Mouse (Mus musculus): ENCODE data around the gene Nptx1. TPM values are rescaled to one million over a fixed set of nuclear protein-coding genes. Genes with fewer than 3 reads are reported as not detected.

Gene Nptx1
- not detected in 2 replicates for total RNA-seq (2017)

- no peak for ATAC-seq (replicated peaks; ENCODE audit: low read depth, poor library complexity, severe bottlenecking)
These were observed at the start of gene Nptx1 for GRCm38 (mm10) chr11:119547183-119547921. Gene Nptx1, minus strand, starts transcription at chr11:119547753.

GRCm38 (mm10) chr11:119593966-119594365 is 46.4 kb upstream of the Nptx1 start:
- ATAC-seq (replicated peaks; ENCODE audit: low read depth, poor library complexity, severe bottlenecking), result no peak

GRCm38 (mm10) chr11:119589242-119589641 is 41.7 kb upstream of the Nptx1 start:
- ATAC-seq (replicated peaks; ENCODE audit: low read depth, poor library complexity, severe bottlenecking), result peak; percentile 89

- no peak for ATAC-seq (replicated peaks; ENCODE audit: low read depth, poor library complexity, severe bottlenecking)
These were observed 39.6 kb upstream of the Nptx1 start for GRCm38 (mm10) chr11:119587112-119587511.

GRCm38 (mm10) chr11:119586511-119586910 is 39.0 kb upstream of the Nptx1 start:
- ATAC-seq (replicated peaks; ENCODE audit: low read depth, poor library complexity, severe bottlenecking), result no peak

GRCm38 (mm10) chr11:119577721-119578120 is 30.2 kb upstream of the Nptx1 start:
- ATAC-seq (replicated peaks; ENCODE audit: low read depth, poor library complexity, severe bottlenecking), result no peak

- no peak for ATAC-seq (replicated peaks; ENCODE audit: low read depth, poor library complexity, severe bottlenecking)
These were observed 29.3 kb upstream of the Nptx1 start for GRCm38 (mm10) chr11:119576855-119577254.

GRCm38 (mm10) chr11:119572316-119573010 is 24.9 kb upstream of the Nptx1 start:
- no peak for ATAC-seq (replicated peaks; ENCODE audit: low read depth, poor library complexity, severe bottlenecking)

- no peak for ATAC-seq (replicated peaks; ENCODE audit: low read depth, poor library complexity, severe bottlenecking)
These were observed 18.6 kb upstream of the Nptx1 start for GRCm38 (mm10) chr11:119566188-119566587.

GRCm38 (mm10) chr11:119565684-119566083 is 18.1 kb upstream of the Nptx1 start:
- ATAC-seq (replicated peaks; ENCODE audit: low read depth, poor library complexity, severe bottlenecking), result no peak

- ATAC-seq (replicated peaks; ENCODE audit: low read depth, poor library complexity, severe bottlenecking), result no peak
These were observed 17.5 kb upstream of the Nptx1 start for GRCm38 (mm10) chr11:119565021-119565420.

GRCm38 (mm10) chr11:119564383-119564782 is 16.8 kb upstream of the Nptx1 start:
- ATAC-seq (replicated peaks; ENCODE audit: low read depth, poor library complexity, severe bottlenecking), result no peak

GRCm38 (mm10) chr11:119563166-119563565 is 15.6 kb upstream of the Nptx1 start:
- ATAC-seq (replicated peaks; ENCODE audit: low read depth, poor library complexity, severe bottlenecking), result no peak

GRCm38 (mm10) chr11:119562286-119562685 is 14.7 kb upstream of the Nptx1 start:
- ATAC-seq (replicated peaks; ENCODE audit: low read depth, poor library complexity, severe bottlenecking), result no peak

GRCm38 (mm10) chr11:119558870-119559610 is 11.5 kb upstream of the Nptx1 start:
- ATAC-seq (replicated peaks; ENCODE audit: low read depth, poor library complexity, severe bottlenecking), result no peak

- no peak for ATAC-seq (replicated peaks; ENCODE audit: low read depth, poor library complexity, severe bottlenecking)
These were observed 10.7 kb upstream of the Nptx1 start for GRCm38 (mm10) chr11:119557940-119558869.

- ATAC-seq (replicated peaks; ENCODE audit: low read depth, poor library complexity, severe bottlenecking), result no peak
These were observed 7.6 kb upstream of the Nptx1 start for GRCm38 (mm10) chr11:119555170-119555569.

GRCm38 (mm10) chr11:119554706-119555105 is 7.2 kb upstream of the Nptx1 start:
- no peak for ATAC-seq (replicated peaks; ENCODE audit: low read depth, poor library complexity, severe bottlenecking)

GRCm38 (mm10) chr11:119552902-119553802 is 5.6 kb upstream of the Nptx1 start:
- no peak for ATAC-seq (replicated peaks; ENCODE audit: low read depth, poor library complexity, severe bottlenecking)
